Mouse (Mus musculus) urinary bladder, adult 2 months (tissue): ENCODE data around the gene Kctd12. TPM values are rescaled to one million over a fixed set of nuclear protein-coding genes. Genes with fewer than 3 reads are reported as not detected.

Experiments used
- DNase-seq: peaks from one replicate; pipeline ENCODE4 v3.0.0; 2022; ENCODE audit warnings: low spot score
- polyA plus RNA-seq: library from polyadenylated mRNA; depleted of rRNA; stranded (reverse); fragments of >200 nt; gene quantifications from 2 replicates; pipeline ENCODE4 v1.2.3, GENCODE M21; 2012; rRNA removed

The Kctd12 gene
- 19.3 and 22.3 TPM in 2 replicates for polyA plus RNA-seq

DNA sequence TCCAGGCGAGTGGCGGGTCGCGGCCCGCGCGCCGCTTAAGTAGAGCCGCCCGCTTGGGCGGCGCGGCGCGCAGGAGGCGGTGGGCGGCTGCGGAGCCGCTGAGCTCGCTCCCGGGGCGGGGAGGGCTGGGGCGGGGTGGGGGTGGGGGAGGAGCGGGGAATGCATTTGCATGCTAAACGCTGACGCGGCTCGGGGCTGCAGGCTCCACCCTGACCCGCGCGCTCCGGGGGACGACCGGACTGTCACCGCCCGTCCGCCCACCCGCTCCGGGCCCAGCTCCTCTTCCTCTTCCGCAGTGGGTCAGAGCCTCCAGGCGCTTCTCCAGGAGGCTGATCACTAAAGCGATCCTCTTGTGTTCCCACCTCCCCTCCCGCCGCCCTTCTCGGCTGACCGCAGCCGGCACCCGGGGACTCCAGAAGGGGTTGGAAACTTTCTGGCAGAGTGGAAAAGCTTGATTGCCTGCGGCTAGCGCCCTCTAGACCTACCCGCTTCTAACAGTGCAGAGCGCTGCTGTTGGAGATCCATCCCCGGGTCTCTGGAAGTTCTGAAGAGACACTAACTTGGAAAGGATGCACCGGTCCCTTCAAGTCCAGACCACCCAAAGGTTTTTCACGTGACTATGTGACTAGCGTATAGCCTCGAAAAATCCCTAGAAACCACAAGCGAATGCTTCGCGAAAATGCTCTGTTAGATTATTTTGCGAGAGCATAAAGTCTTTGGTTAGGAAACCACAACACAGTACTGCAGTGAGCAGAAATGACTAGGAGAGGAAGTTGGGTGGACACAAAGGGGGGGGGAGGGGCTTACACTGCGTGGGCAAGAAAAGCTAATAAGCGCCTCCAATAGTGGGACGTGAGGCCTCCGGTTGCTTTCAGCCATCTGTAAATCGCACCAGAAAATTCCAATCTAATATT is at the start of gene Kctd12:
TSS of gene Kctd12 (minus strand) at position 11 of the 914 bp plus-strand sequence.
- DNase-seq = peak; percentile 84

DNA sequence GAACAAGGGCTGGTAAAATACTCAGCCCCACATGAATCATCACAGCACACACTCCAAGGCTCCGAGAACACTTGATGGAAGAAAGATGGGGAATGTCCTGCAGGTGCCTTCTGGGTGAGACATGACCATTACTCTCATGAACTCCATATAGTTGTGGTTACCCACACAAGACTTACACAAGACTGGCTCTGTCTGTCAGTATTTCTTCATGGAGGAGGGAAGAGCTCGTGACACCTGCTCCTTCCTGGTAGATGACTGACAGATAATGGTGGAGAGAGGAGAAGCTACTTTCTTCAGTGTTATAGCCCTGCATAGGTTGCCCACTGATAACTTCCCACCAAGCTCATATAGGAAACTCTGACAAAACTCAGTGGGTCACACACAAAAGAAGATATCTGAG is 46.8 kb upstream of the Kctd12 start:
- no peak for DNase-seq

DNA sequence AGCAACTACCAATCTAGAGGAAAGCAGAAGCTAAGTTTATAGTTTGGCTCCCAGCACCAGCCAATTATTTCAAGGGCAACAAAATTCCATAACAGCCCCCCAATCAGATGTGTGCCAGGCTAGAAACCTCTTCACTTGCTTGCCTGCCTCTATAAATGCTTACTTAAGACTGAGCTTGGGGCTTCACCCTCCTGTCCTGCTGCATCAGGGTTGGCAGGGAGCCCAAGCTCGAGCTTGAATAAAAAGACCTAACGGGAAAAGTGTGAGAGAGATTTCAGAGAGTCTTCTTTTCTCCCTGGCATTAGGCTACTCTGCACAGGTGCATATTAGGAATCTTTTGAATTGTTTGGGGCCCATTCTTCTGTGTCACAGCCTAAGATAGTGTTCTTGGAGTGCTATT is 37.6 kb upstream of the Kctd12 start:
- DNase-seq = no peak

DNA sequence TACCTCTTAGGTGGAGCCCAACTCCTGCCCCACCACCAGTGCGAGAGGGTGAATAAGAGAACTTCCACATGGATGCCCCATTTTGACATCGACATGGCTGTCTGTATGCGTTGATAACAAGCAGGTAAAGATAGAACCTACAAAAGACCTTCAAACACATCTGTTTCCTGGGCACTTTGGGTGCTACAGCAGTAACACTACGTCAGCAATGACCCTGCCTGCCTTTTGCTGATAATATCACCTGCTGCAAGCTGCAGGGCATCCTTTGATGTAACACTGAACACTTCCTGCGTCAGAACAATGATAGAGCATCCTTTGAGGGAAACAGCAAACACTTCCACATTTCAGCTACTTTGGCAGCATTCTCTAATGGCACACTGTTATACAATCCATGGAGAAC is 34.6 kb upstream of the Kctd12 start:
- no peak for DNase-seq

DNA sequence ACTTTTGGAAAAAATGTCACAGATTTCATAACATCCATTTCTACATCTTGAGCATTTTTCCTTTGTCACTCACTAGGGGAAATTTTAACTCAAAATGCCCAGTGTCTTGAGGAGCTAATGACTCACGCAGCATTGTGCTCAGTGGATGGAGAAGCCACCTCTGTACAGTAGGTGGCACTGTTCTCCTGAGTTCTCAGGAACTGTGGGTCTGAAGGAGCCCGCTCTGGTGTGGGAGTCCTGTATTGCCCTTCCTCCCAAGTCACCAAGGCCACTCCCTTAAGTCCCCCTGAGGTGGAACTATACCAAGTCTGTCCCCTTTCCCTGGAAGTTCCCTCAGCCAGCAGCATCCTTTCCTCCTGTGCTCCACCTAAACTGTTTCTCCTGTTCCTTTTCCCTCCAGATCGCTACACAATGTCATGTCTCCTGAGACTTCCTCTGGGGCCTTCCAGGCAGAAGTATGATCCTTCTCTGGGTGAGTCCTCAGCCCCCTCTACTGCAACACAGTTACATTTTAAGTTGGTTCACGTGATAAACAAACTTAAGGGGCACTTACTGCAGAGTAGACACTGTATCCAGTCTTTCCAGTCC is 30.2 kb upstream of the Kctd12 start:
- no peak for DNase-seq

DNA sequence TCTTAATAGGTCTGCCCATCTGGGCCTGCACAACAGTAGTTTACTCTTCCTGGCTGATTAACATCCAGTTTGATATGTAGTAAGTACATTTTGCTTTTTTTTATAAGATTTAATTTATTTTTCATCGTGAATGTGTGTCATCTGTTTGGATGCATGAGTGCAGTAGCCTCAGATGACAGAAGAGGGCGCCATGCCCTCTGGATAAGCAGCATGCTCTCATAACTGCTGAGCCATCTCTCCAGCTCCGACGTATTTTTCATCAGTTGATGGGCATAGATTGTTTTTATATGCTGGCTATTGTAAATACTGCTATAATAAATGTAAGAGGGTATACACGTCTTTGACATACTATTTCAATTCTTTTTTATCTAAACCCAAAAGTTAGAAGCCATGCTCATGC is 29.3 kb upstream of the Kctd12 start:
- no peak for DNase-seq

DNA sequence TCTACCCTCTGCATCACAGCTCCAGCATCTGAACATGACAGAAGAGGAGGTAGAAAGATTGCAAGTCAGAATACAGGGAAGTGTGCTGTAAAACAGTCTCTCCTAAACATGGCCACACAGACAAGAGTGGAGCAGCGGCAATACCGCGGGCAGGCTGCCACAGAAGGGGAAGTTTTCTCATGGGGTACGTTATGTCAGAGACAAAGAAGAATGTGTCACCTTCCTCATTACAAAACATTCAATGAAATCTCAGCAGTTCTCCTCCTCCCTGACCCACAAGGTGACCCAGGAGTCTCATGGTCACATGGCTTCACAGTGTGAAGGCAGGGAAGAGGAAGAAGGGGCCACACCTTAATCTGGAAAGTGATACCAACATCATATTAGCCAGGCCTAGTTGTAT is 25.3 kb upstream of the Kctd12 start:
- DNase-seq = no peak

DNA sequence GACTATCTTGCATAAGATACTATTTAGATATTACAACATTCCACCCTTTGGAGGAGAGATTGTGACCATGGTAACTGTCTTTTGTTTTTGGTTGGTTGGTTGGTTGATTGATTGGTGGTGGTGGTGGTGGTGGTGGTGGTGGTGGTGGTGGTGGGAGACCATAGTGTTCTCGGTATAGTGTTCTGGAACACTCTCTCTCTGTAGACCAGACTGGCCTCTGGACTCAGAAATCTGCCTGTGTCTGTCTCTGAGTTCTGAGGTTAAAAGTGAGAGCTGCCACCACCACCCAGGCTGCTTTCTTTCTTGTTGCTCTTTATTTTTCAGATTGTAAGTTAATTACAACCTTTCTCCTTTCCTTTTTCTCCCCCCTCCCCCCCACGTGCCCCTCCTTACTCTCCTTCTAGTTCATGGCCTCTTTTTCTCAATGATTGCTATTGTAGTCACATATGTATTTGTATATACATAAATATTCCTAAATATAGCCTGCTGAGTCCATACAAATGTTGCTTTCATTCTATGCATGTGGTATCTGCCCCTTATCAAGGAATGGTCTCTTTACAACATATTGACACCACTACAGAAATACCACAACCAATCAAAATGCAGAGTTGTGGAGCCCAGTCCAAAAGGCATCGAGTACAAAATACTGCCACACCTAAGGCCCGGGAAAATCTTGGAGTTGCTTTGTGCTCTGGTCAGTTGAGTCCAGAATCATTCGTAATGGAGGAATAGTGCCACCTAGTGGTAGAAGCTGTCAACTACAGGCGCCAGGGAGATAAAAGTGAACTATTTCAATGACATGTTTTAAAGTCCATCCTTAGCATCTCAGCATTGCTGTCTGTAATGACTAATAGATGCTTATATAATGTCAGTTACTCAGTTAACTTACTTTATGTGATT is 12.5 kb upstream of the Kctd12 start:
- peak; percentile 27 for DNase-seq

DNA sequence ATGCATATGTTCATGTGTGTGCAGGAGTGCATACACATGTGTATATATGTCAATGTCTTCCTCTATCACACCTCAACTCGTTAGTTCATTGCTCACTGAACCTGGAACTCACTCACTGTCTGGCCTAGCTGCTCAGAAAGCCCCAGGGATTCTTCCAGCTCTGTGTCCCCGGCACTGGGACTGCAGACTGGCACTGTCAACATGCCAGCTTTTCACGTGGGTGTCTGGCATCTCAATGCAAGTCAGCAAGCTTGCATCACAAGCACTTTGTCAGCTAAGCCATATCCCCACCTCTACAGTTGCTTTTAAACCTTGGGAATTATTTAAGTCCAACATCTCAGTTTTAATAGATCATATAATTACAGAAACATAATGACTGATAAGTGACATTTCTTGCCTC is 8.3 kb upstream of the Kctd12 start:
- DNase-seq = no peak

DNA sequence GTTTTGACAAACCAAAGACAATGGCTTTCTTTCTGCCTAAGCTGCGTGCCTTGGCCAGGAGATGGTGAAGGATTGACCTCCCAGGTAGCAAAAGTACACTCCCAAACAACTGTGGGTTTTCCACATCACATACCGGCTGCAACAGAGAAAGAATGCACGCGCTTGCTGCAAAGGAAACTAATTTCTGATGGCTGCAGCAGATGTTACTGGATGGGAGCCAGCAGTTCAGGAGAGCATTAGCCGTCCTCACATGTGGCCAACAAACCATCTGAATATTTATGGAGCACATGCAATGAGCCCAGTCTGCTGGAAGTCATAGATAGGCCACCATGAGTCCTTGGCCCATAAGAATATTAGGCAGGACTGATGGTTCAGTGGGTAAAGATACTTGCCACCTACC is 7.4 kb upstream of the Kctd12 start:
- no peak for DNase-seq

DNA sequence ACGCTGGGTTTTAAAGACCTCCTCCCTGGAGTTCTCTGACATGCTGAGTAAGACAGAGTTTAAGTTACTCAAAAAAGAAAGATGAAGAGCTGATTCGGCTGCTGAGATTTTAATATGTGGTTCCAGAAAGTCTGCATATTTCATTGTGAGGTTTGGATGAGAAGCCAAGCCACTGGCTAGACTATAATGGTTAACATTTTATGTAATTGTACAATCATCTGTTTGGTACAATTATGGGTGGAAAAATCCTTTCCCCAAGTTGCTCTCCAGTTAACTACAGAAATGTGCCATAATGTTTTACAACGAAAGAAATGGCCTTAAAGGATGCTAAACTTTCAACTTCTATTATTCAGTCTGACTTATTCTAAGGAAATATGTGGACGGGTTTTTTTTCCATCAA is 6.8 kb upstream of the Kctd12 start:
- DNase-seq = no peak

DNA sequence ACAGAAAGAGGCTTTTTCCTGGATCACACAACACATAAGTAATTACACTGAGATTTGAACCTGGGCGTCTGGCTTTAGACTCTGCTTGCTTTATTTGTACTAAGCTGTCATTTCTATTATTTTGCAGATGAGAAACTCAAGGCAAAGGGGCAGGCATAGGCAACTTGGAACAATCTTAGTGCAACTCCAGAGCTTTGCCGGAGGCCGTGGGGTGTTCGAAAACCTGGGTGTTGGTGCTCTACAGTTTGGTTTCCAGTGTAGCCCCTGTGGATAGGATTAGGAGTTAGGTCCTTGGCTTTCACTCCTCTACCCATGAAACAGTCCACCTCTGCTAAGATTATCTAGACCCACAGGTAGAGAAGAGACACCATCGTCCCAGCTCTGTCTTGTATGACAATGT is 5.2 kb upstream of the Kctd12 start:
- DNase-seq = no peak

DNA sequence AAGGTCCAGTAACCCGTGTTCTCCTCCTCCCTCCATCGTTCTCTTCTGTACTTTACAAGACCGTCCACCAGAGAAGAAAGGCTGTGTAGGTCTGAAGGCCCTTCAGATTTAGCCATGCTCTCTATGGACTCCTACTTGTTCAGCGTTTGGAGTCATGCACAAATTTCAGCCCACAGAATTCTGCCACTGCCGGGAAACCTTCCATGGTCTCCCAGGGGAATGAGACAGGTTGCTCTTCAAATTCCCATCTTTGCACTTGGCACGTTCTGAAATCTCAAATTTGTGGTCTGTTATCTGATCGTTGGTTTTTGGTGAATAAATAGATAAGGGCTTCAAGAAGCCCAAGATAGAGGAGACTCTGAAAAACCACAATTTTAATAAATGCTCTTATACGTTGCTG is 1.2 kb upstream of the Kctd12 start:
- DNase-seq = no peak

DNA sequence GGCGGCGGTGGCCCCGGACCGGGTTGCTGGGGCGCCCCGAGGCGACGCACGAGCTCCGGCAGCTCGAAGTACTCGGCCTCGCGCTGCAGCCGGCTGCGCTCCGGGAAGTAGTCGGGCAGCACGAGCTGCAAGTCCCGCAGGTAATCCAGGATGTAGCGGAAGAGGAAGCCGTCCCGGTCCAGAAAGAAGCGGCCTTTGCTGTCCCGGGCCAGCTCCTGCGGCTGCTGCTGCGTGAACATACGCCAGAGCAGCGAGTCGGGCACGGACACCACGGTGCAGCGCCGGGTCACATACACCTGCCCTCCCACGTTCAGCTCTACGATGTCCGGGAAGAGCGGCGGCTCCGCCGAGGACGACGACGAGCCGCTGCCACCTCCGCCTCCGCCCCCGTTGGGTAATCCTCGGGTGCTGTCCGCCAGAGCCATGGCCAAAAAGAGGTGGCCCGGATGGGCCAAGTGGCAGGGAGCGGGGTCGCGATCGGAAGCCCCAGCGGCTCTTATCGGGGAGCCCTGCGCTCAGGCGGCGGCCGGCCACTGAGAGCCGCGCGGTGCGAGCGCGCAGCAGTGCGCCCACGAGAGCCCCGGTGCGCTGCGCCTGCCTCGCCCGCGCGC is 316 bp downstream of the Kctd12 start:
- DNase-seq = peak; percentile 73

DNA sequence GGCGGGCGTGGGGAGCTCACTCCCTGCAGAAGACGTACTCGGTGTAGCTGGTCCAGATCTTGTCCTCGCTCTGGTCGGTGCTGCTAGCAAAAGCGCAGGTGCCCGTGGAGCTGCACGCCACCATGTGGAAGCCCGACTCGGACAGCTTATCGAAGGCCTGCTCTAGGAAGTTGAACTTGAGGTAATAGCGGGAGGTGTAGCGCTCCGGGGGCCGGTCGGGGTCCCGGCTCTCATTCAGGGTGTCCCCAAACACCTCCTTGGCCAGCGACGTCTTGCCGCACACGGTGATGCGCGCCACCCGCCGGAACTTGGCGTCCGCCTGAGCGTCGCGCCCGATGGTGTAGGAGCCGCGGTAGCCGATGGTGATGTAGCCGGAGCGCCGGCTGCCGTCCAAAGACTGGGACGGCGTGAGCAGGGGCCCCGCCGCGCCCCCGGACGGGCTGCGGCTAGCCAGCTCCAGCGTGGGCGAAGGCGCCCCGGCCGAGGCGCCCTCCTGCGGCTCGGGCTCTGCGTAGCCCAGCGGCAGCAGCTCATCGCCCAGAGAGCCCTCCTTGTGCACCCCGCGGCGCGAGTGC is 909 bp downstream of the Kctd12 start:
- peak; percentile 56 for DNase-seq

DNA sequence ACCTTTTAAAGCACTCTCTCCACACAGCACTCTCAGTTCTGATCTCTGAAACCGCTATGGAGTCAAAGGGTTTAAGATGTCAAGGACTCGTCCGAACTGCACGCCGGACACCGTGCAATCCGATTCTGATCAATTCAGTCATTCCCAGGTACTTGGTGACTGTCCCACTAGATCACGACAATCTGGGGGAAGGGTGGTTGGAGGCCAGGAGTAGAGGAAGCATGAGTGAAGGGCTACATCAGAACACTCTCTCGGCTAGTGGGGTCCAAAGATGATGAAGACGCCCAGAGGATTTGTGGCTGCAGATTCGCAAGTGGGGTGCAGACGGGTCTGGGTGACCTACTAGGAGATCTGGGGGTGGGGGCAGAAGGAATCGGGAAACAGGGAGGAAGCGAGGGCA is 1.5 kb downstream of the Kctd12 start:
- DNase-seq = no peak

DNA sequence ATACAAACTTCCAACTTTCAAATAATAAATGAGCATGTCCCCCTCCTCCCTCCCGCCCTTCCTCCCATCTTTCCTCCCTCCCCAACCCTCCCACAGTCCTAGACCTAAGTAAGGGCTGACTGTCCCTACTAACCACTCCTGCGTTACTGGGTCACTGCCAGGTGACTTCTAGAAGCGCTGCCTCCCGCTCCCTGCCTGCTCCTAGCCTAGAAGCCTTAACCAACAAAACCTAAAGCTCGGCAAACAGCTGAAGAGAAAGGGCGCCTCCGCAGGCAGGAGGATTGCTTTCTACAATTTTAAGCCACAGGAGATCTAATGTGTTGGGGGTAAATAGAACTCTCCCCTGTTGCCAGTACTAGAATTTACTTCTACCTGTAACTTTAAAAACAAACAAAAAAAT is 2.0 kb downstream of the Kctd12 start:
- no peak for DNase-seq

DNA sequence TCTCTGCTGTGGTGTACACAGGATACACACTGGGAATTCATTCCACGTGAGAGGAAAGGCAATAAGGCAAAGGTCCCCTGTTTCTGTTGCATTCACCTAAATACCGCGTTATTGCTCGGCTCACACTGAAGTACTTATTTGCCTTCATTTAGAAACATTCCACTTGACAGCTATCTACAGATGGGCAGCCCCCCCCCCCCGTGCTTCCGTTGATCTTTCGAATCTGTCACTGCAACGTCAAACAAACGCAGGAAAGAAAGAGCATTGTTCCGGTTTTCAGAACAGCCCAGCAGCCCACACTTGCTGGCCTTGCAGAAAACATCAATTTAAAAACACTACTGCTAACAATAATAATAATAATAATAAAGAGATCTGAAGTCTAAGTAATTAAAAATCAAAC is 2.6 kb downstream of the Kctd12 start:
- no peak for DNase-seq

DNA sequence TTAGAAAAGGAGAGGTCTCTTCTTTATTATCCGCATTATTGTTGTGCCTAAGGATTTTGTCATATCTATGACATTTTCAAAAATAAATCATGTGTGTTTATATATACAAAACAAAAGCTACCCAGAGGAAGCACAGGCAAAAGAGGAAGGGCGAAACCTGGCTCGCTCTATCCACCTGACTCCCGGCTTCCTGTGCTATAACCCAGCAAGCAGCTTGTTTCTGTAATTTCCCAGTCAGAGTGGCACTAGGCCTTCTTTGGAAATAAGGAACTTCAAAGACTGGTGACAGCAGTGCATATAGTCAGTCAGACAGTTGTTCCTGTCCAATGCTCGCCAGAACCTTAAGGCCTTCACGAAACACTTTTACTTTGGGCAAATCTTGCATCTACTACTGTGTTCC is 6.6 kb downstream of the Kctd12 start:
- DNase-seq = no peak

DNA sequence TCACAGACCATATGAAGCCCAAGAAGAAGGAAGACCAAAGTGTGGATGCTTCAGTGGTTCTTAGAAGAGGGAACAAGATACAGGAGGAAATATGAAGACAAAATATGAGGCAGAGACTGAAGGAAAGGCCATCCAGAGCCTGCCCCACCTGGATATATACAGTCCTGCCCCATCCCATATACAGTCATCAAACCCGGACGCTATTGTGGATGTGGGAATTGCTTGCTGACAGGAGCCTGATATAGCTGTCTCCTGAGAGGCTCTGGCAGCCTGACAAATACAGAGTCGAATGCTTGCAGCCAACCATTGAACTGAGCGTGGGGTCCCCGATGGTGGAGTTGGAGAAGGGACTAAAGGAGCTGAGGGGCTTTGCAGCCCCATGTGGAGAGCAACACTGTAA is 13.6 kb downstream of the Kctd12 start:
- no peak for DNase-seq

DNA sequence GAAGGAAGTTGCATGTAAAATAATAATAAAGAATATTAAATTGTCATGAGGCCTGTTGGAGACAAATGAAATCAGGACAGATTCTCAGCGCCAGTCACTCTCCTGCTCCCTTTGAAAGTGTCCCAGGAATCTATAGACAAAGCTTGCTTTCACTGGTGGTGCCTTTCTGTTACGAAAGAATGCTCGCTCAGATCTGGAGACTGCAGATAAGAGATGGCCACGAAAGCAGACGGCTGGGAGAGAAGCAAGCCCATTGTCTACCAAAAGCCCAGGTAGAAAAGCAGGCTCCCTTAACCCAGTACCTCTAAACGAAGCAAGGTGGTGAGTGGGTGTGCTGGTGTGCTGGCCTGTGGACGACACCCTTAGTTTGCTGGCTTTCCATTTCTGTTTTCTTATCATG is 16.2 kb downstream of the Kctd12 start:
- no peak for DNase-seq

DNA sequence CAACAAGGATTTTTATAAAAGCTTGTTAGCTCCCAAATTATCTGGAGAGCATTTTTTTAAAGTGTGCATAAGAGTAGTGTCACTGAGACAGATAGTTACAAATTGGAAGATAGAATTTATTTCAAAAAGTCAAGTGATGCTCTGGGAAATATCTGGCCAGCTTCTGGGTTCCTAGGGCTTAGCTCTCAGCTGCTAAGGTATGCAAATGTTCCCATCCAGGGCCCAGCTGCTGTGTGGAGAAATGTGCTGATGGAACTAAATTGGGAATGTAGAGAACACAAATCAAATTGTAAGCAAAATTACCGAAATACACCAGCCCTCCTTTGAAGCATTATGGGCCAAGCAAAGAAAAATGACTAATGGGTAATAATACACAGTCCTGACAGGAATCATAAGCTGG is 16.6 kb downstream of the Kctd12 start:
- no peak for DNase-seq
